Mouse (Mus musculus) heart, adult 2 months (tissue): Measurements from ENCODE around the gene Gm43302.

Experiments
- CTCF ChIP-seq: fragments of 200-600 bp; IDR thresholded peaks from 2 replicates; pipeline ENCODE4 v1.8.1; 2022; ENCODE audit warnings: antibody characterized with exemption, mild to moderate bottlenecking, moderate library complexity
- POLR2A ChIP-seq: fragments of 200-500 bp; IDR thresholded peaks from 2 replicates; pipeline ENCODE4 v1.6.1; 2011; ENCODE audit warnings: mild to moderate bottlenecking, low read depth, low read length, control low read depth; ENCODE audit not compliant: insufficient read depth

DNA sequence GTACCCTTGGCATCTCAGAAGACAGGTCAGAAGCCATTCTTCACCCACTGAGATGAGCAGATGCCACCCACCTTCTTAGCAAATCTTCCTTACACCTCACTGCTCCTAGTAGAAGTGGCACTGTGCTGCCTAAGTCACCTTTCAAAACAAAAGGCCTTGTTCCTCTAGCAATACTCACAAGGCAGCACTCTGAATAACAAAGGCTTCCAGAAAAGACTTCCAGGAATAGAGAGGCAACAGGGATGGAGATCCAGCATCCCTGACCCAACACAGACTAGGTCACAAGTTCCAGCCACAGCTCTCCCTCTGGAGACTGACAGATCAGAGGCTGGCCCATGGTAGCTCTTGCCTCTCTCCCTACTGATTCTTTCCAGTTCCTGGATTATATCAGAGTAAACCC lies 112.0 kb downstream of the Gm43302 start:
- no peak for TF ChIP-seq CTCF
- TF ChIP-seq POLR2A: no peak
